Mouse (Mus musculus): ENCODE results near the gene Afp.

- TF ChIP-seq POLR2A (IDR thresholded peaks at IDR 0.05; ENCODE audit: low read depth, low read length): no peak
- peak; percentile 81; the same call in 1 of the 2 replicates for TF ChIP-seq CTCF (IDR thresholded peaks at IDR 0.05; ENCODE audit: extremely low read depth, insufficient read depth, insufficient read length, insufficient replicate concordance)
Measured at GRCm38 (mm10) chr5:90500714-90501113, 10.2 kb downstream of the Afp start.
